Mouse (Mus musculus) MEL (cell line): ENCODE measurements around the gene Trp53tg5. TPM values are rescaled to one million over a fixed set of nuclear protein-coding genes. Genes with fewer than 3 reads are reported as not detected.

Experiments used
- DNase-seq: peaks from one replicate; pipeline ENCODE4 v3.0.0; 2011; ENCODE audit warnings: low read depth, low spot score
- H3K27ac ChIP-seq: 2 replicates; pipeline ENCODE4 v1.5.1; 2012; ENCODE audit warnings: low read depth, mild to moderate bottlenecking, control low read depth, low read length, moderate library complexity; ENCODE audit not compliant: control insufficient read depth
- H3K27me3 ChIP-seq, 2 experiments: fragments of 150-350 bp in 1 of 2; sonication (generic) in 1 of 2; 2 replicates each; pipeline ENCODE4 v1.6.1; 2012; ENCODE audit warnings: low read length in 2 of 2, mild to moderate bottlenecking in 2 of 2, improper control_type of control experiment in 1 of 2, moderate library complexity in 1 of 2; ENCODE audit not compliant: insufficient read depth in 2 of 2, control insufficient read depth in 1 of 2
- H3K36me3 ChIP-seq, 2 experiments: 2 replicates each; pipeline ENCODE4 v1.6.1; 2012 to 2014; ENCODE audit warnings: low read length in 2 of 2, improper control_type of control experiment in 1 of 2, inconsistent platforms in 1 of 2, mild to moderate bottlenecking in 1 of 2; ENCODE audit not compliant: insufficient read depth in 2 of 2, control insufficient read depth in 1 of 2
- H3K4me1 ChIP-seq, 2 experiments: fragments of 150-350 bp in 1 of 2; sonication (generic) in 1 of 2; 2 replicates each; pipeline ENCODE4 v1.6.1; 2012; ENCODE audit warnings: low read length in 2 of 2, improper control_type of control experiment in 1 of 2, mild to moderate bottlenecking in 1 of 2; ENCODE audit not compliant: insufficient read depth in 2 of 2, control insufficient read depth in 1 of 2
- H3K4me3 ChIP-seq, 2 experiments: fragments of 150-350 bp in 1 of 2; sonication (generic) in 1 of 2; 2 replicates each; pipeline ENCODE4 v1.5.1; 2012; ENCODE audit warnings: low read depth in 2 of 2, low read length in 2 of 2, mild to moderate bottlenecking in 2 of 2, moderate library complexity in 2 of 2, control low read depth in 1 of 2, improper control_type of control experiment in 1 of 2; ENCODE audit not compliant: control insufficient read depth in 1 of 2, insufficient read depth in 1 of 2
- H3K79me2 ChIP-seq: 2 replicates; pipeline ENCODE4 v1.6.1; 2012; ENCODE audit warnings: mild to moderate bottlenecking, low read length, moderate library complexity; ENCODE audit not compliant: control insufficient read depth, poor library complexity, insufficient read depth
- H3K9ac ChIP-seq: 2 replicates; pipeline ENCODE4 v1.6.1; 2012; ENCODE audit warnings: low read depth, mild to moderate bottlenecking, control low read depth, low read length, moderate library complexity; ENCODE audit not compliant: control insufficient read depth, poor library complexity, severe bottlenecking
- H3K9me3 ChIP-seq: fragments of 150-350 bp; sonication (generic); replicated peaks from 2 replicates; pipeline ENCODE4 v1.6.1; 2012; ENCODE audit warnings: mild to moderate bottlenecking, low read length, improper control_type of control experiment, moderate library complexity; ENCODE audit not compliant: insufficient read depth
- EP300 ChIP-seq, 2 experiments: IDR thresholded peaks; 2 replicates each; pipeline ENCODE4 v1.6.1; 2011; ENCODE audit warnings: improper control_type of control experiment in 2 of 2, low read length in 2 of 2, low read depth in 1 of 2, mild to moderate bottlenecking in 1 of 2
- HCFC1 ChIP-seq: IDR thresholded peaks from 2 replicates; pipeline ENCODE4 v1.6.1; 2012; ENCODE audit warnings: low read depth, mild to moderate bottlenecking, inconsistent platforms, low read length, improper control_type of control experiment, moderate library complexity
- JUND ChIP-seq: IDR thresholded peaks from 2 replicates; pipeline ENCODE4 v1.6.1; 2011; ENCODE audit warnings: low read depth, mild to moderate bottlenecking, improper control_type of control experiment, low read length
- MEF2A ChIP-seq: IDR thresholded peaks from 2 replicates; pipeline ENCODE4 v1.6.1; 2014; ENCODE audit warnings: low read depth, mild to moderate bottlenecking, inconsistent platforms, low read length, improper control_type of control experiment; ENCODE audit not compliant: poor library complexity, insufficient replicate concordance, severe bottlenecking; ENCODE audit errors: extremely low read depth
- POLR2AphosphoS5 ChIP-seq: IDR thresholded peaks from 2 replicates; pipeline ENCODE4 v1.6.1; 2012; ENCODE audit warnings: low read depth, borderline replicate concordance, mild to moderate bottlenecking, inconsistent platforms, low read length, moderate library complexity, mixed read lengths
- SIN3A ChIP-seq: IDR thresholded peaks from 2 replicates; pipeline ENCODE4 v1.6.1; 2012; ENCODE audit warnings: low read length, improper control_type of control experiment, inconsistent platforms
- SMC3 ChIP-seq: IDR thresholded peaks from 2 replicates; pipeline ENCODE4 v1.6.1; 2011; ENCODE audit warnings: low read depth, low read length, improper control_type of control experiment
- UBTF ChIP-seq: IDR thresholded peaks from 2 replicates; pipeline ENCODE4 v1.6.1; 2012; ENCODE audit warnings: low read depth, mild to moderate bottlenecking, inconsistent platforms, low read length, improper control_type of control experiment, moderate library complexity, borderline replicate concordance; ENCODE audit not compliant: insufficient read depth
- ZC3H11A ChIP-seq: IDR thresholded peaks from 2 replicates; pipeline ENCODE4 v1.6.1; 2012; ENCODE audit warnings: low read depth, mild to moderate bottlenecking, inconsistent platforms, low read length, improper control_type of control experiment
- polyA plus RNA-seq, 2 experiments: library from polyadenylated mRNA; stranded (reverse) in 1 of 2; unstranded in 1 of 2; fragments of >175 nt in 1 of 2; fragments of >200 nt in 1 of 2; gene quantifications; 2 replicates each; pipeline versions ENCODE4 v1.2.1 to v1.2.4; 2012; ENCODE audit warnings: low replicate concordance in 2 of 2, low read depth in 1 of 2; ENCODE audit not compliant: insufficient read length in 2 of 2, insufficient read depth in 1 of 2, missing spikeins in 1 of 2
- total RNA-seq: library from RNA; depleted of rRNA; stranded (reverse); fragments of 300-350 nt; gene quantifications from 2 replicates; pipeline ENCODE4 v1.2.3, GENCODE M21; 2012

The Trp53tg5 gene
- total and polyA plus RNA-seq, 3 experiments = 0.13 TPM; not detected in 2

DNA sequence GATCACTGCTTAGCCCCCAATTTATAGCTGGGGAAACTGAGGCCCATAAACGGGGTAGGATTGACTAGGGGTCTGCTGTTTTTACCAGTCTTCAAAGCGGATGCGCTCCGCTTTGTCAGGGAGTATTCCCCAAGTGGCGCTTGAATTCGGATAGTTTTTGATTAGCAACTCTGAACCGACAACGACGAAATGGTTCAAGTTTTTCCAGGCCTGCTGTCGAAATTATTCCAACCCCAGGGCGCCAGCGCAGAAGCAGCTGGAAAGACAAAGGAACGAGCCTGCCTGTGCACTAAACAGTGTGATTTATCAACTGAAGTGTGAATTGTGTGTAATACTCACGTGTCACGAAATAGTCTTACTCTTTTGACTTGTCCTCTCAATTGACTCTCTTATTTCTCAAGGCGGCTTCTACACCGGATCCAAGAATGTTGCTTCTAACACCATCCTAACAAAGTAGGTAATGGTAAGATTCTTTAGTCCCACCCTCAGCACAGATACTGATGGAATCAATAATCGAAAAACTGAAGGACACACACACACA is 30.0 kb downstream of the Trp53tg5 start, which contains the start of gene Sdc4:
Gene Sdc4 (minus strand): TSS at position 428 of the 541 bp plus-strand sequence.
- Histone ChIP-seq H3K27ac (no peak within 1 kb of the TSS), H3K27me3 (peaks cover 13 to 33% of the 10 kb centered on the region in 2 experiments), H3K9ac (no peak within 1 kb of the TSS), H3K4me1 (no peaks in the 10 kb centered on the region), H3K79me2 (no peaks in the 10 kb centered on the region), H3K4me3 (no peak within 1 kb of the TSS), H3K36me3 (no peaks in the 10 kb centered on the region), H3K9me3 (no peaks in the 10 kb centered on the region)
- no peak for DNase-seq
- TF ChIP-seq JUND (no peak), SIN3A (no peak), SMC3 (no peak), MEF2A (no peak), UBTF (no peak)

DNA sequence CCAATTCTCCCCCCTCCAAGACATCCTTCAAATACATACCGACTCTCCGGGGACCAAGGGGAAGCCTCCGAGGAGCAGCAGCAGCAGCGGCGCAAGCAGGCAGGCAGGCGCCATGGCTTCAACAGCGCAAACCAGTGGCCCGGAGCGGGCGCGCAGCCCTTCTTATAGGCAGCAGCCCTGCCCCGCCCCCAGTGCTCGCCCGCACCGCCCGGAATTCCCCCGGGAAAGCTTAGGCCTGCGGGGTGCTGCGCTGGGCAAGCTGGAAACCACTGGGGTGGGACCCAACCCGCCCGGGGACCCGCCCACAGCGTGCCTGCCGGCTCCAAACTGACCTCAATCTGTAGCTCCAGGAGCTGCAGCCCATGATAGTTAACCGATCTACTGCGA is 30.5 kb downstream of the Trp53tg5 start:
- Histone ChIP-seq H3K27ac (no peak overlapping the region), H3K4me3 (no peak overlapping the region), H3K79me2 (no peaks in the 10 kb centered on the region), H3K9me3 (no peaks in the 10 kb centered on the region), H3K4me1 (no peaks in the 10 kb centered on the region), H3K27me3 (peaks cover 13 to 28% of the 10 kb centered on the region in 2 experiments), H3K36me3 (no peaks in the 10 kb centered on the region), H3K9ac (no peak overlapping the region)
- no peak for TF ChIP-seq POLR2AphosphoS5
- DNase-seq = no peak

DNA sequence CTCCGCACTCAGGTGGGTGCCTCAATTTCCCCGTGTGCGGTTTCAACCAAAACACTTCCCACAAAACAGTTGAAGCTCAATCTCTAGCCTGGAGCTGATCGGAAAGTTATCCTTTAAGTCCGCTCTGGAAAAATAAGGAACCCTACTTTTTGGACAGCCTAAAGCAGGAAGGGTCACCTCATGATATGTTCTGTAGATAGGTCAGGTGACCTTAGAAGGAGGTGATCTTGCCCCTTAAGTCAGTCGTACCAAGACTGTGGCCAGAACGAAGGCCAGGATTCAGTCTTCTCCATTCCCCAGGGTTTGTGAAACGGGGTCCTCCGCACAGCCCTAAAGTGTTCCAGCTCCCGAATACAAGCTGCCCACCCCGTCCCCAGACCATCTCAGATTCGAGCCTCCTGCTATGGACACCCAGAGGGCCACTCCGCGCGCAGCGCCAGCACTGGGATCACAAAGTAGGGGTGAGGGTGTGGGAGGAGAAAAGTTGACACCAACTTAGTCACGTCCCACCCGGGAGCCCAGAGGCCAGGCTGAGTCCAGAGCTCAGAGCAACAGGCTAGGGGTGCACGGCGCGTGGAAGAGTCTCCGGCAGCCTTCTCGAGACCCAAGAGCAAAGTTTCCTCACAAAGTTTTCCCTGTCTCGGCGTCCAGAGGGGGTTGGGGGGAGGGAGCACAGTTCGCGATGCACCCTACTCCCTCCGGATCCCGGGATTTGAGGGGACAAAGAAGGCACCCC is 31.0 kb downstream of the Trp53tg5 start:
- Histone ChIP-seq H3K9me3 (no peaks in the 10 kb centered on the region), H3K9ac (no peak overlapping the region), H3K27ac (no peak overlapping the region), H3K4me3 (no peak overlapping the region), H3K27me3 (peaks cover 11 to 23% of the 10 kb centered on the region in 2 experiments), H3K36me3 (no peaks in the 10 kb centered on the region), H3K79me2 (no peaks in the 10 kb centered on the region), H3K4me1 (no peaks in the 10 kb centered on the region)
- TF ChIP-seq EP300 (IDR thresholded peaks at IDR 0.05; ENCODE audit: low read depth in 1 of 2, low read length in 2 of 2) = no peak
- TF ChIP-seq ZC3H11A = no peak
- no peak for TF ChIP-seq POLR2AphosphoS5
- TF ChIP-seq HCFC1 = no peak
- no peak for DNase-seq
